Mouse (Mus musculus): Measurements from ENCODE around the gene St13. TPM values are rescaled to one million over a fixed set of nuclear protein-coding genes. Genes with fewer than 3 reads are reported as not detected.
"Not testable (repeated sequence)": the region's sequence is repeated elsewhere in the genome, so short reads cannot be mapped to it uniquely, and the experiment has no call there.

Gene St13
- polyA plus RNA-seq, 1 experiment from 2014 or later = 62.6 TPM

DNA sequence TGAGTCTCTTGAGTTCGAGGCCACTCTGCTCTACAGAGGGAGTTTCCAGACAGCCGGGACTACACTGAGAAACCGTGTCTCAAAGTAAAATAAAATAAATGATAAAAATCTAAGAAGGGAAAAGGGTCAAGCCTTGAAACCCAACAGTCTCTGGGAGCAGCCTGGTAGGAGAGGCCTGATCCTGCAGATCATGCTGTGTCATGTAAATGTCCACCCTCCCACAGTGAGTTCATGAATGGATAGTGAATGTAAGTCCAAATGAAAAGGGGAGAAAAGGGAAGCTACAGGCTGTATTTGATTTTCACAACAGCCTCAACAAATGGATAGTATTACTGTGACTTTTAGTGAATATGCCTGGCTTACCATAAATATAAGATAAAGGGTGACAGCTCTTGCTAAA, 25.4 kb upstream of the St13 start:
- H3K27me3 ChIP-seq (ENCODE audit: insufficient read depth, low read length) = no peaks in the 10 kb centered on the region
- H3K27ac ChIP-seq (ENCODE audit: low read depth) = no peak overlapping the region
- peaks cover 15% of the 10 kb centered on the region for H3K4me1 ChIP-seq (ENCODE audit: insufficient read depth)
- ATAC-seq (no peak), DNase-seq (no peak)
- WGBS (ENCODE audit: insufficient replicate concordance) = 85% methylated on average over 3 of the region's 3 CpGs
- H3K4me2 ChIP-seq (ENCODE audit: low read depth, low read length) = no peak overlapping the region
- no peaks in the 10 kb centered on the region for H3K9me3 ChIP-seq (ENCODE audit: low read length)
- no peak overlapping the region for H3K4me3 ChIP-seq (ENCODE audit: low read depth, low read length)
- no peak overlapping the region for H3K9ac ChIP-seq (replicated peaks)
- peaks cover 14% of the 10 kb centered on the region for H3K36me3 ChIP-seq (replicated peaks; ENCODE audit: insufficient read depth, low read length)
- TF ChIP-seq CTCF (IDR thresholded peaks at IDR 0.05; ENCODE audit: low read depth) (no peak), EP300 (IDR thresholded peaks at IDR 0.05; ENCODE audit: low read depth) (no peak)

DNA sequence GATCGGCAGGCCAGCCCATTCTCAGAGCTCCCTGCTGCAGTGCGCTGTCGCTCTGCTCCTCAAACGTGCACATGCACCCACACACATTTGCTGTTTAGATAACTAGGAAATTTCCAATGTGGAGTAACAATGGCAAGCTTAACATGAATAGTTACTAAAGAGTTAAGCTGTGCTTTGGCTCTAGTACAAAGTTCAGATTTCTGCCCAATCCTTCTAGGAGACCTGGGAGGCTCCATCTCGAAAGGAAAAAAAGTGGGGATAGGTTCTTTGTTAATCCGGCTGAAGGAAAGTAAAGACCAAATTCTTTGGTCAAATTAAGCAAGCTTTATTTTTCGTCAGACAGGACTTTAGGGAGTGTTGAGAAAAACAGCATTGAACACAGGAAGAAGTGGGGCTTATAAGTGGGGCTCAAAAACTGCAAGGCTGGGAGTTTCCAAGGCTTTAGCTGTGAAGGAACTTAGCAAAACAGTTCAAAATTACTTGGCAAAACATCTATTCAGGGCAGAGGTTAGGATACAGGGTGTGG, 22.3 kb upstream of the St13 start:
- 57% methylated on average over 7 of the region's 7 CpGs for WGBS (ENCODE audit: insufficient replicate concordance)
- Histone ChIP-seq H3K9ac (replicated peaks) (peak overlapping the region; percentile 50), H3K27me3 (ENCODE audit: insufficient read depth, low read length) (no peaks in the 10 kb centered on the region), H3K9me3 (ENCODE audit: low read length) (no peaks in the 10 kb centered on the region), H3K36me3 (replicated peaks; ENCODE audit: insufficient read depth, low read length) (peaks cover 7% of the 10 kb centered on the region), H3K27ac (ENCODE audit: low read depth) (peak overlapping the region; percentile 62), H3K4me3 (ENCODE audit: low read depth, low read length) (no peak overlapping the region), H3K4me2 (ENCODE audit: low read depth, low read length) (peak overlapping the region; percentile 55), H3K4me1 (ENCODE audit: insufficient read depth) (peaks cover 21% of the 10 kb centered on the region)
- no peak for ATAC-seq
- TF ChIP-seq EP300 (IDR thresholded peaks at IDR 0.05; ENCODE audit: low read depth) (no peak), CTCF (IDR thresholded peaks at IDR 0.05; ENCODE audit: low read depth) (no peak)
- DNase-seq = no peak

DNA sequence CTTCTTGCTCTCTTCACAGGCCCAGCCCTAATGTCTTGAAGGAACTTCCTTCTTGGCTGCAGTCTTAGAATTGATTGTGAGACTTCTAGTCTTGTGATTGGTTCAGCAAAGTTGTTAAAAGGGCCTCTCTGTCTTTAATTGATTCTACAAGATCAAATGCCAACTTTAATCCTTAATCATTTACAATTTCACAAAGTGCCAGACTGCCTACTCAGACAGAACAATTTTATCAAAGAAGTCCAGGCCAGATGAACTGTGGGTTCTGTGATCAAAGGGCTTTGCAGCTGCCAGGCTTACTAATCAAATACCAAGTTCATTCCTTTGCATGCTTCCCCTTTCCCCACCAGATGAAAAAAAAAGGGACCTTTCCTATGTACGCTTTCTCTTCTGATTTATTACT, 21.6 kb upstream of the St13 start:
- Histone ChIP-seq H3K4me2 (ENCODE audit: low read depth, low read length) (peak overlapping the region; percentile 55), H3K4me1 (ENCODE audit: insufficient read depth) (peaks cover 25% of the 10 kb centered on the region), H3K36me3 (replicated peaks; ENCODE audit: insufficient read depth, low read length) (peaks cover 5% of the 10 kb centered on the region), H3K27me3 (ENCODE audit: insufficient read depth, low read length) (no peaks in the 10 kb centered on the region), H3K4me3 (ENCODE audit: low read depth, low read length) (no peak overlapping the region), H3K9ac (replicated peaks) (peak overlapping the region; percentile 26; the same call in 1 of the 2 replicates), H3K27ac (ENCODE audit: low read depth) (peak overlapping the region; percentile 62), H3K9me3 (ENCODE audit: low read length) (no peaks in the 10 kb centered on the region)
- ATAC-seq (no peak), DNase-seq (no peak)
- 31% methylated on average over 1 of the region's 1 CpGs for WGBS (ENCODE audit: insufficient replicate concordance)
- TF ChIP-seq CTCF (IDR thresholded peaks at IDR 0.05; ENCODE audit: low read depth) (no peak), EP300 (IDR thresholded peaks at IDR 0.05; ENCODE audit: low read depth) (no peak)

DNA sequence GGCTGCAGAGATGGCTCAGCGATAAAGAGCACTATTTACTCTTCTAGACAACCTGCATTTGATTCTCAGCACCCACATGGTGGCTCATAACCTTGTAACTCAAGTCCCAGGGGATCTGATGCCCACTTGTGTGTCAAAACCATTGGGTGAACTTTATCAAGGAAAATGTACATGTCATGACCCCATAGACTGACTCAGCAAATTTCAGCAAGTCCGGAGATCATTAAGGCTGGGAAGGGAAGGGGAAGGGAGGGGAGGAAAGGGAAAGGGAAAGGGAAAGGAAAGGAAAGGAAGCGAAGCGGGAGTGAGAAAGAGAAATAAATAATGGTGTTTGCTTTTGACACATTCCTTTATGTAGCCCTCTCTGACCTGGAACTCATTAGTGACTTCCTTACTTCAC, 18.2 kb upstream of the St13 start:
- Histone ChIP-seq H3K36me3 (replicated peaks; ENCODE audit: insufficient read depth, low read length) (peaks cover 12% of the 10 kb centered on the region), H3K4me3 (ENCODE audit: low read depth, low read length) (no peak overlapping the region), H3K4me2 (ENCODE audit: low read depth, low read length) (no peak overlapping the region), H3K27ac (ENCODE audit: low read depth) (peak overlapping the region; percentile 8; the same call in 1 of the 2 replicates), H3K9ac (replicated peaks) (no peak overlapping the region), H3K9me3 (ENCODE audit: low read length) (no peaks in the 10 kb centered on the region), H3K4me1 (ENCODE audit: insufficient read depth) (peaks cover 27% of the 10 kb centered on the region), H3K27me3 (ENCODE audit: insufficient read depth, low read length) (no peaks in the 10 kb centered on the region)
- ATAC-seq = no peak
- WGBS (ENCODE audit: insufficient replicate concordance) = 81% methylated on average over 4 of the region's 4 CpGs
- no peak for DNase-seq
- TF ChIP-seq CTCF (IDR thresholded peaks at IDR 0.05; ENCODE audit: low read depth) (no peak), EP300 (IDR thresholded peaks at IDR 0.05; ENCODE audit: low read depth) (no peak)

DNA sequence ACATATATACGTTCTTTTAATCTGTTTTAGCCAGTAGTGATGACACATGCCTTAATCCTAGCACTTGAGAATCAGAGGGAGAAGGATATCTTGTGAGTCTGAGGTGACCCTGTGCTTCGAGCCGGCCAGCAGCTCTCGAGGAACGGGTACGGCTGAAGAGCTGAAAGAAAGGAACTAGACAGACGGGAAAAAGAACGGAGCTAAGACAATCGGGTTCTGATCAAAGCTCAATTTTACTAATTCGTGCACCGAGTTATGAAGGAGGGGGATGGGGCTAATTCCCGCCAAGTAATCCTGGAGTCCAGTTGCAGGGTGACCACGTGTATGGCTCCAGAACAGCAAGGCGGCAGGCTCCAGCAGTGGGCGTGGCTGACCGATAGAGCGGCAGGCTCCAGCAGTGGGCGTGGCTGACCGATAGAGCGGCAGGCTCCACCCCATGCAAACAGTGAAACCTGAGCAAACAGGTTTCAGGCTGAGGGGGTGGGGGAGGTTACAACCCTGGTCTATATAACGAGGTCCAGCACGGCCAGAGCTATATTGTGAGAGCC, 17.0 kb upstream of the St13 start:
- Histone ChIP-seq H3K36me3 (replicated peaks; ENCODE audit: insufficient read depth, low read length) (peaks cover 12% of the 10 kb centered on the region), H3K4me1 (ENCODE audit: insufficient read depth) (peaks cover 21% of the 10 kb centered on the region), H3K4me2 (ENCODE audit: low read depth, low read length) (peak overlapping the region; percentile 57), H3K9ac (replicated peaks) (peak overlapping the region; percentile 51), H3K27ac (ENCODE audit: low read depth) (peak overlapping the region; percentile 8)
- DNase-seq (peak; percentile 83), ATAC-seq (peak; percentile 94)
- not testable (repeated sequence) for H3K4me3 ChIP-seq (ENCODE audit: low read depth, low read length); H3K9me3 ChIP-seq (ENCODE audit: low read length); H3K27me3 ChIP-seq (ENCODE audit: insufficient read depth, low read length)
- WGBS (ENCODE audit: insufficient replicate concordance) = 6% methylated on average over 22 of the region's 22 CpGs

DNA sequence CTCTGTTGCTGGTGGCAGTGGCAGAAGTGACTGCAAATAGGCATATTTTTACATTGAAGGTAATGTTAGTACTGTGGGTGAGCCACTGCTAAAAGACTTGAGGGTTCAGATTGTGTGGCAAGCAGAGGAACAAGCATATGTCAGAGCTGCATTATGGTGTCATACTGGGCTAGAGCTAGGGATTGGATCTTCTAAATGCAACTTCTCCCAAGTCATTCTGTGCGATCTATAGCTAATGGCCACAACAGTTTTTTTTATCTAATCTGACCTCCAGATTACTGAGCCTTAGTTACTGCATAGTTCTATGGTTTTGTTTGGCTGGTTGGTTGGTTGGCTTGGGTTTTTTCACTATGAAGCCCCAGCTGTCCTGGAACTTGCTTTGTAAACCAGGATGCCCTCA, 8.3 kb upstream of the St13 start, which contains the start of gene Dnajb7:
Gene Dnajb7, minus strand, starts transcription at position 101 of the 400 bp plus-strand sequence.
- Histone ChIP-seq H3K27ac (ENCODE audit: low read depth) (no peak within 1 kb of the TSS), H3K4me2 (ENCODE audit: low read depth, low read length) (no peak within 1 kb of the TSS), H3K36me3 (replicated peaks; ENCODE audit: insufficient read depth, low read length) (no peaks in the 10 kb centered on the region; the same call in 1 of the 2 replicates), H3K27me3 (ENCODE audit: insufficient read depth, low read length) (no peaks in the 10 kb centered on the region), H3K9ac (replicated peaks) (no peak within 1 kb of the TSS), H3K4me3 (ENCODE audit: low read depth, low read length) (no peak within 1 kb of the TSS), H3K9me3 (ENCODE audit: low read length) (no peaks in the 10 kb centered on the region), H3K4me1 (ENCODE audit: insufficient read depth) (no peaks in the 10 kb centered on the region)
- no peak for ATAC-seq
- WGBS (ENCODE audit: insufficient replicate concordance) = 89% methylated on average over 1 of the region's 1 CpGs
- TF ChIP-seq CTCF (IDR thresholded peaks at IDR 0.05; ENCODE audit: low read depth) (no peak), EP300 (IDR thresholded peaks at IDR 0.05; ENCODE audit: low read depth) (no peak)
- no peak for DNase-seq

Data from liver, postnatal 0 days (tissue).